ENCODE assay signal across 8 mouse cellular contexts in the genomic region with DNA sequence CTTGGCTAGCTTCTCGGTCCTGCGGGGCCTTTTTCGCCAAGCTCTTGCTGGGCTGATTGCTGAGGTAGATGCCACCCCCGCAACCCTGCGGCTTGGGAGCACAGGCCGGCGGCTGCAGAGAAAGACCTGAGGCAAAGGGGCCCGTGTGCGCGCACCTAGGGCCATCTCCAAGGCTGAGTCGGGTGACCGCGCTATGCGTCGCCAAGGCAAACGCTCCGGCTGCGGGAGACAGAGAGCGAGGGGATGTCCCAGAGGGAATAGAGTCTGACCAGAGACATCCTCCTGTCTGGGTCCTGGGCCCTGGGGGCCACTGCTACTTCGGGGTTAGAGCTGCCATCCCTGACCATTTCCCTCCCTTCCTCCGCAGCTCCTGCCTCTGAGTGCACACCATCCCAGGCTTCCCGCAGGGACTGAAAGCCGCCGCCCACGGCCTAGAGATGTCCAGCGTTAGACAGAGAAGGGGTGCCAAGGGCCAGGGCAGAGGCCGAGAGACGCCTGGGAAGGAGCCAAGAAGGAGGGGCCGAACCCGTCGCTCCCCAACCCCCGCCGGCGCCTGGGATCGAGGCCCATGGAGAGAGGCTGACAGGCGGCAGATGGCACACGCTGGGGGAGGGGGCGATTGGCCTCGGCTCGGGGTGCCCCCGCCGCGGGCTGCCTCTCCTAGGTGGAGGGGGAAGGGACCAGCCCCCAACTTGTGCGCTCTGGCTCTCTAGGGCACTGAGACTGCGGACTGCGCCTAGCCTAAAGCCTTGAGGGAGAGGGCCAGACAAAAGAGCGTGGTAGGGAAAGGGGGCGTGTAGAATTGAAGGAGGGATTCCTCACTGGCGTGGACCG. TPM values are rescaled to one million over a fixed set of nuclear protein-coding genes. Genes with fewer than 3 reads are reported as not detected.
DNase-seq lines count a peak whose midpoint lies in the region; ATAC-seq and TF ChIP-seq lines count a peak whose summit lies in the region.

No protein-coding gene starts in this region.

- no peaks in the 10 kb centered on the region for H3K36me3 ChIP-seq in E14TG2a.4 (ENCODE audit: insufficient read depth, low read length)
- no peaks in the 10 kb centered on the region for H3K36me3 ChIP-seq in embryonic facial prominence, embryonic 13.5 days
- no peaks in the 10 kb centered on the region for H3K36me3 ChIP-seq in heart, embryonic 16.5 days (ENCODE audit: control insufficient read depth, insufficient read depth)
- H3K36me3 ChIP-seq in kidney, postnatal 0 days (ENCODE audit: insufficient read depth, low read length), result no peaks in the 10 kb centered on the region
- H3K36me3 ChIP-seq in stomach, embryonic 15.5 days, result no peaks in the 10 kb centered on the region

- peaks cover 55% of the 10 kb centered on the region for H3K4me1 ChIP-seq in E14TG2a.4 (replicated peaks; ENCODE audit: low read depth, low read length)
- H3K4me1 ChIP-seq in embryonic facial prominence, embryonic 13.5 days, result peaks cover 46% of the 10 kb centered on the region
- H3K4me1 ChIP-seq in heart, embryonic 16.5 days (ENCODE audit: control insufficient read depth, insufficient read depth, low read length), result peaks cover 22% of the 10 kb centered on the region
- peaks cover 21% of the 10 kb centered on the region; the same call in 1 of the 2 replicates for H3K4me1 ChIP-seq in kidney, postnatal 0 days (replicated peaks; ENCODE audit: insufficient read depth, low read length)
- peaks cover 36% of the 10 kb centered on the region for H3K4me1 ChIP-seq in stomach, embryonic 15.5 days

- peak overlapping the region; percentile 94 for H3K4me3 ChIP-seq in E14TG2a.4 (replicated peaks; ENCODE audit: low read length)
- peak overlapping the region; percentile 84 for H3K4me3 ChIP-seq in embryonic facial prominence, embryonic 13.5 days
- H3K4me3 ChIP-seq in heart, embryonic 16.5 days (ENCODE audit: low read length), result peak overlapping the region; percentile 79
- H3K4me3 ChIP-seq in kidney, postnatal 0 days (replicated peaks; ENCODE audit: low read depth, low read length), result peak overlapping the region; percentile 85
- H3K4me3 ChIP-seq in stomach, embryonic 15.5 days (replicated peaks), result peak overlapping the region; percentile 83

- H3K9me3 ChIP-seq in E14TG2a.4 (ENCODE audit: low read length), result no peaks in the 10 kb centered on the region
- H3K9me3 ChIP-seq in embryonic facial prominence, embryonic 13.5 days, result no peaks in the 10 kb centered on the region
- H3K9me3 ChIP-seq in heart, embryonic 16.5 days (replicated peaks; ENCODE audit: control insufficient read depth, low read length), result no peaks in the 10 kb centered on the region
- H3K9me3 ChIP-seq in kidney, postnatal 0 days (replicated peaks; ENCODE audit: low read length), result no peaks in the 10 kb centered on the region
- no peaks in the 10 kb centered on the region for H3K9me3 ChIP-seq in stomach, embryonic 15.5 days

- H3K27me3 ChIP-seq in E14TG2a.4 (ENCODE audit: insufficient read depth, low read length), result peaks cover 71% of the 10 kb centered on the region
- H3K27me3 ChIP-seq in embryonic facial prominence, embryonic 13.5 days, result peaks cover 20% of the 10 kb centered on the region
- peaks cover 35% of the 10 kb centered on the region for H3K27me3 ChIP-seq in heart, embryonic 16.5 days (ENCODE audit: control insufficient read depth, insufficient read depth, low read length)
- 0 out of 2 replicates have a peak, but pooled peaks cover 15% of the 10 kb centered on the region for H3K27me3 ChIP-seq in kidney, postnatal 0 days (ENCODE audit: insufficient read depth, low read length)
- peaks cover 24% of the 10 kb centered on the region for H3K27me3 ChIP-seq in stomach, embryonic 15.5 days (replicated peaks)

- peak; percentile 87 for DNase-seq in adrenal gland, adult 2 months
- peak; percentile 42 for DNase-seq in kidney, postnatal 0 days (ENCODE audit: low spot score)
- DNase-seq in lung, postnatal 14 days, result peak; percentile 67
- no peak for DNase-seq in left cerebral cortex, adult 9 months (ENCODE audit: low spot score in 2 of 2)

- 0 out of 2 replicates have a peak, but pooled peaks have one; percentile 5 for ATAC-seq in embryonic facial prominence, embryonic 13.5 days (ENCODE audit: insufficient number of reproducible peaks, insufficient read depth, low FRiP score, low TSS enrichment, low read depth)
- no peak for ATAC-seq in heart, embryonic 16.5 days (replicated peaks; ENCODE audit: extremely low read depth, insufficient read depth, low FRiP score)
- ATAC-seq in kidney, postnatal 0 days (replicated peaks; ENCODE audit: low FRiP score, low read depth), result no peak
- no peak for ATAC-seq in stomach, embryonic 15.5 days (ENCODE audit: insufficient read depth, low FRiP score, low read depth)

- no peak for TF ChIP-seq CTCF in E14TG2a.4 (conservative IDR thresholded peaks at IDR 0.05; ENCODE audit: low read length)
- no peak for TF ChIP-seq CTCF in kidney, postnatal 0 days (IDR thresholded peaks at IDR 0.05; ENCODE audit: low read depth)

- H3K27ac ChIP-seq in embryonic facial prominence, embryonic 13.5 days, result peak overlapping the region; percentile 99
- no peak overlapping the region for H3K27ac ChIP-seq in heart, embryonic 16.5 days (ENCODE audit: low read length)
- no peak overlapping the region for H3K27ac ChIP-seq in kidney, postnatal 0 days
- no peak overlapping the region for H3K27ac ChIP-seq in stomach, embryonic 15.5 days

- H3K9ac ChIP-seq in embryonic facial prominence, embryonic 13.5 days, result peak overlapping the region; percentile 69
- 0 out of 2 replicates have a peak overlapping the region, but pooled peaks have one; percentile 19 for H3K9ac ChIP-seq in heart, embryonic 16.5 days (ENCODE audit: low read length)
- 0 out of 2 replicates have a peak overlapping the region, but pooled peaks have one; percentile 31 for H3K9ac ChIP-seq in kidney, postnatal 0 days (ENCODE audit: low read depth, low read length)
- H3K9ac ChIP-seq in stomach, embryonic 15.5 days, result 0 out of 2 replicates have a peak overlapping the region, but pooled peaks have one; percentile 3

- under 1% methylated on average over 50 of the region's 50 CpGs for WGBS in embryonic facial prominence, embryonic 13.5 days
- WGBS in heart, embryonic 16.5 days, result under 1% methylated on average over 50 of the region's 50 CpGs
- WGBS in kidney, postnatal 0 days, result under 1% methylated on average over 50 of the region's 50 CpGs
- WGBS in stomach, embryonic 15.5 days, result under 1% methylated on average over 49 of the region's 50 CpGs

- H3K4me2 ChIP-seq in embryonic facial prominence, embryonic 13.5 days, result peak overlapping the region; percentile 94
- H3K4me2 ChIP-seq in heart, embryonic 16.5 days (ENCODE audit: low read depth, low read length), result peak overlapping the region; percentile 96
- H3K4me2 ChIP-seq in kidney, postnatal 0 days (ENCODE audit: low read length), result peak overlapping the region; percentile 97
- H3K4me2 ChIP-seq in stomach, embryonic 15.5 days, result peak overlapping the region; percentile 97

RNA-seq across cellular contexts. Expression of gene Zfp423, which starts 2.5 kb away (rescaled TPM):
- total RNA-seq in adrenal gland, adult 2 months (2021), result 10 to 100 TPM; 21.4 to 28.1 TPM
- polyA plus RNA-seq in adrenal gland, adult 2 months (2012; rRNA removed), result 17.5 and 23.6 TPM in 2 replicates
- polyA plus RNA-seq in embryonic facial prominence, embryonic 13.5 days (2015; fragmentation: Nextera tagmentation; extraction: Ambion mirVana), result 30.5 and 33.3 TPM in 2 replicates
- 3.1 and 3.7 TPM in 2 replicates for polyA plus RNA-seq in heart, embryonic 16.5 days (2015; fragmentation: Nextera tagmentation; extraction: Ambion mirVana)
- 5.9 and 6.1 TPM in 2 replicates for polyA plus RNA-seq in kidney, postnatal 0 days (2015; fragmentation: Nextera tagmentation; extraction: Ambion mirVana)
- 9.3 and 9.6 TPM in 2 replicates for polyA plus RNA-seq in stomach, embryonic 15.5 days (2015; fragmentation: Nextera tagmentation; extraction: Ambion mirVana)

Comparison
In these comparisons a context has a peak if more than half of its experiments do, and no peak if none do; other contexts are left out.
1. DNase-seq: peak in adrenal gland, adult 2 months (single experiment), kidney, postnatal 0 days (single experiment) and lung, postnatal 14 days (single experiment); none in left cerebral cortex, adult 9 months (0 of 2).
2. H3K9ac ChIP-seq: peak in every context shown above with its lines; median percentile 69 in embryonic facial prominence, embryonic 13.5 days; 31 in kidney, postnatal 0 days; 19 in heart, embryonic 16.5 days; 3 in stomach, embryonic 15.5 days.
3. Peak in every context shown above with its lines, with median percentiles within 50 percentile points of each other: H3K4me3 ChIP-seq and H3K4me2 ChIP-seq.